Mouse (Mus musculus): ENCODE measurements around the gene Wnt7a.

- TF ChIP-seq CTCF (IDR thresholded peaks at IDR 0.05; ENCODE audit: insufficient read depth, low read length) (no peak), POLR2A (IDR thresholded peaks at IDR 0.05; ENCODE audit: borderline replicate concordance, extremely low read depth, low read depth, low read length) (no peak)
Observed at GRCm38 (mm10) chr6:91346071-91346905, 64.9 kb downstream of the Wnt7a start.
